Mouse (Mus musculus) limb, embryonic 12.5 days (tissue): ENCODE results near the gene Tomm20l. TPM values are rescaled to one million over a fixed set of nuclear protein-coding genes. Genes with fewer than 3 reads are reported as not detected.

ENCODE experiments used
- ATAC-seq: fragments of 200-750 bp; cut with Nextera tagmentation; 2 replicates; pipeline ENCODE4 v1.8.0; 2017; ENCODE audit warnings: low read depth, moderate TSS enrichment; ENCODE audit not compliant: insufficient number of reproducible peaks, insufficient read depth, low FRiP score, low TSS enrichment
- H3K27ac ChIP-seq: fragments of 300-500 bp; sonication (generic); 2 replicates; pipeline ENCODE4 v1.5.1; 2016; ENCODE audit warnings: mild to moderate bottlenecking, moderate library complexity
- H3K27me3 ChIP-seq: fragments of 300-500 bp; sonication (generic); 2 replicates; pipeline ENCODE4 v1.6.1; 2016; ENCODE audit warnings: mild to moderate bottlenecking, moderate library complexity
- H3K36me3 ChIP-seq: fragments of 300-500 bp; sonication (generic); 2 replicates; pipeline ENCODE4 v1.6.1; 2016; ENCODE audit warnings: mild to moderate bottlenecking, moderate library complexity
- H3K4me1 ChIP-seq: fragments of 300-500 bp; sonication (generic); replicated peaks from 2 replicates; pipeline ENCODE4 v1.6.1; 2016
- H3K4me2 ChIP-seq: fragments of 300-500 bp; sonication (generic); 2 replicates; pipeline ENCODE4 v1.6.1; 2016; ENCODE audit warnings: mild to moderate bottlenecking, moderate library complexity
- H3K4me3 ChIP-seq: fragments of 300-500 bp; sonication (generic); replicated peaks from 2 replicates; pipeline ENCODE4 v1.5.1; 2016; ENCODE audit warnings: mild to moderate bottlenecking
- H3K9ac ChIP-seq: fragments of 300-500 bp; sonication (generic); replicated peaks from 2 replicates; pipeline ENCODE4 v1.6.1; 2016; ENCODE audit warnings: mild to moderate bottlenecking, moderate library complexity
- H3K9me3 ChIP-seq: fragments of 300-500 bp; sonication (generic); 2 replicates; pipeline ENCODE4 v1.6.1; 2016; ENCODE audit warnings: mild to moderate bottlenecking, moderate library complexity
- WGBS: fragments of 180-500 bp; shearing (Covaris S2); methylation state at CpG from one replicate; pipeline ENCODE4 v1.1.7; 2016; 5-methylcytosine and 5-hydroxymethylcytosine counted together
- polyA plus RNA-seq: library from polyadenylated mRNA; unstranded; fragments of >200 nt; fragmentation: Nextera tagmentation; extraction: Ambion mirVana; gene quantifications from 2 replicates; pipeline ENCODE4 v1.2.1, GENCODE M21; 2016

Gene Tomm20l
- polyA plus RNA-seq, 1 experiment from 2014 or later = not detected

DNA sequence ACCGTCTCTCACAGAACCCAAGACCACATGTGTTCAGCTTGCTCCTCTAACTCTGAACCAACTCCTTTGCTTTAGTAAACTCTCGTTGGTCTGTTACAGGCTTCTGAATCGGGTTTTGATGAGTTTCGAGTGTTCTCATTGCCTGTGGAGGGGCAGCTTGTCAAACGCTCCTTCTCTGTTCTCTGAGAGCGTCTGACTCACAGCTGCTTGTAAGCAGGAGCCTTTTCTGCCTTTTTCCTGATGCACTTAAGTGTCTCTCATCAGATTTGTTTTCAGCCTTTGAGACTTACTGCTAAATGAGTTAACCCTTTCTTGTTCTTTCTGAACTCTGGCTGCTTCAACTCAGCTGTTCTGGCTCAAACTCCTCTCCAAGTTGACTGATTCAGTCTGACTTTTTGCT, 46.7 kb downstream of the Tomm20l start:
- H3K9ac ChIP-seq = no peak overlapping the region
- no peaks in the 10 kb centered on the region for H3K4me1 ChIP-seq
- ATAC-seq = no peak
- WGBS = 88% methylated on average over 6 of the region's 6 CpGs
- H3K36me3 ChIP-seq = peaks cover 85% of the 10 kb centered on the region
- H3K27ac ChIP-seq = no peak overlapping the region
- no peak overlapping the region for H3K4me3 ChIP-seq
- no peaks in the 10 kb centered on the region for H3K9me3 ChIP-seq
- H3K27me3 ChIP-seq = no peaks in the 10 kb centered on the region
- no peak overlapping the region for H3K4me2 ChIP-seq

DNA sequence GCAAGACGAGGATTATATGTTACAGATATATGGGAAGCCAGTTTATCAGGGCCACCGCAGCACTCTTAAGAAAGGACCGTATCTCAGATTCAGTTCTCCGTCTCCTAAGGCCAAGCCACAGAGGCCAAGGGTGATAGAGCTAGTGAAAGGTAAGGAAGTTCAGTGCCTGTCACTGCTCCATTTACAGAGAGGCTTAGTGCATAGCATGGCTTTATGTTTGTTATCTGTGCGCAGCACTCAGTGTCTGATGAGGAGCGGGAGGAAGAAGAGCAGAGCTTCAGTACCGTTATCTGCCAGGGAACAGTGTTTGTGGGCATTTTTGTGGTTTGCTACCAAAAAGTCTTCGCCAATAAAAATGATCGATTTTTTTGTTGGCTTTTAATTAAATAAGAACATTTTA, 53.2 kb downstream of the Tomm20l start:
- peaks cover 82% of the 10 kb centered on the region for H3K36me3 ChIP-seq
- H3K9me3 ChIP-seq = no peaks in the 10 kb centered on the region
- no peak overlapping the region for H3K4me2 ChIP-seq
- no peak for ATAC-seq
- no peaks in the 10 kb centered on the region for H3K27me3 ChIP-seq
- no peaks in the 10 kb centered on the region for H3K4me1 ChIP-seq
- WGBS = 94% methylated on average over 9 of the region's 9 CpGs
- no peak overlapping the region for H3K4me3 ChIP-seq
- no peak overlapping the region for H3K9ac ChIP-seq
- no peak overlapping the region for H3K27ac ChIP-seq

DNA sequence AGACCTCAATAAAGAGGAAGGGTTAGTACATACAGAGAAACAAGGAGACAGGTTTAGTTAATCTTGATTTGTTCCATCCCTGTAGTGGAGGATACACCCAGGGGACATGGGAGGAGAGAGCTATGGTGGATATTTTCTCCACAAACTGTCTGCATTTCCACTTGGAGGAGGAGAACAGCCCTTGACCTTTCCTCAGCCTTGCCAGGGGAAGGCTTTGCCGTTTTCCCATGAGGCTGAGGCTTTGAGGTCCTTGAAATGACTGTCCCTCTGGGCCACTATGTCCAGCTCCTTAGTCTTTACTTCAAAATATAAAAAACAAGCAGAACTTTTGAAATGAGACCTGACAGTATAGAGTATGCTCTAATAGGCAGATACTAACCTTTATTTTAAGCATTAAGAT, 58.7 kb downstream of the Tomm20l start:
- H3K9ac ChIP-seq = no peak overlapping the region
- no peaks in the 10 kb centered on the region for H3K4me1 ChIP-seq
- no peaks in the 10 kb centered on the region for H3K27me3 ChIP-seq
- WGBS = 92% methylated on average over 1 of the region's 1 CpGs
- no peaks in the 10 kb centered on the region for H3K9me3 ChIP-seq
- H3K27ac ChIP-seq = no peak overlapping the region
- ATAC-seq = no peak
- peaks cover 74% of the 10 kb centered on the region for H3K36me3 ChIP-seq
- H3K4me3 ChIP-seq = no peak overlapping the region
- no peak overlapping the region for H3K4me2 ChIP-seq

Other genes starting within 250 kb of the Tomm20l start
- gene Actr10, start 173.6 kb upstream of the Tomm20l start, polyA plus RNA-seq = 249 and 250 TPM in 2 replicates
- 611 and 672 TPM in 2 replicates for gene Psma3, start 136.8 kb upstream of the Tomm20l start, polyA plus RNA-seq
- 36.3 and 39.3 TPM in 2 replicates for gene Arid4a, start 95.4 kb upstream of the Tomm20l start, polyA plus RNA-seq
- 76.3 and 77.8 TPM in 2 replicates for gene Timm9, start 25.3 kb downstream of the Tomm20l start, polyA plus RNA-seq
- 16.6 and 19.0 TPM in 2 replicates for gene 2700049A03Rik, start 25.4 kb downstream of the Tomm20l start, polyA plus RNA-seq
- 29.5 and 29.7 TPM in 2 replicates for gene Dact1, start 198.5 kb downstream of the Tomm20l start, polyA plus RNA-seq